Mouse (Mus musculus) embryonic facial prominence, embryonic 13.5 days (tissue): Measurements from ENCODE around the gene Sgce. TPM values are rescaled to one million over a fixed set of nuclear protein-coding genes. Genes with fewer than 3 reads are reported as not detected.

Experiments used
- ATAC-seq: fragments of 200-750 bp; cut with Nextera tagmentation; 2 replicates; pipeline ENCODE4 v1.8.0; 2017; ENCODE audit warnings: low read depth; ENCODE audit not compliant: insufficient number of reproducible peaks, insufficient read depth, low FRiP score, low TSS enrichment
- H3K27ac ChIP-seq: fragments of 300-500 bp; sonication (generic); 2 replicates; pipeline ENCODE4 v1.5.1; 2015; ENCODE audit warnings: moderate library complexity, mild to moderate bottlenecking, inconsistent platforms
- H3K27me3 ChIP-seq: fragments of 300-500 bp; sonication (generic); 2 replicates; pipeline ENCODE4 v1.6.1; 2015; ENCODE audit warnings: mild to moderate bottlenecking, inconsistent platforms
- H3K36me3 ChIP-seq: fragments of 300-500 bp; sonication (generic); 2 replicates; pipeline ENCODE4 v1.6.1; 2015; ENCODE audit warnings: mild to moderate bottlenecking, inconsistent platforms
- H3K4me1 ChIP-seq: fragments of 300-500 bp; sonication (generic); 2 replicates; pipeline ENCODE4 v1.6.1; 2015; ENCODE audit warnings: inconsistent platforms
- H3K4me2 ChIP-seq: fragments of 300-500 bp; sonication (generic); 2 replicates; pipeline ENCODE4 v1.6.1; 2015; ENCODE audit warnings: moderate library complexity, mild to moderate bottlenecking, inconsistent platforms
- H3K4me3 ChIP-seq: fragments of 300-500 bp; sonication (generic); 2 replicates; pipeline ENCODE4 v1.5.1; 2015; ENCODE audit warnings: mild to moderate bottlenecking, inconsistent platforms
- H3K9ac ChIP-seq: fragments of 300-500 bp; sonication (generic); 2 replicates; pipeline ENCODE4 v1.6.1; 2015; ENCODE audit warnings: mild to moderate bottlenecking, inconsistent platforms
- H3K9me3 ChIP-seq: fragments of 300-500 bp; sonication (generic); 2 replicates; pipeline ENCODE4 v1.6.1; 2016; ENCODE audit warnings: inconsistent platforms
- WGBS: fragments of 180-500 bp; shearing (Covaris S2); methylation state at CpG from one replicate; pipeline ENCODE4 v1.1.7; 2015; ENCODE audit warnings: mixed read lengths; 5-methylcytosine and 5-hydroxymethylcytosine counted together
- polyA plus RNA-seq: library from polyadenylated mRNA; unstranded; fragments of >200 nt; fragmentation: Nextera tagmentation; extraction: Ambion mirVana; gene quantifications from 2 replicates; pipeline ENCODE4 v1.2.1, GENCODE M21; 2015

Sgce gene
- polyA plus RNA-seq, 1 experiment from 2014 or later, result 66.5 TPM

DNA sequence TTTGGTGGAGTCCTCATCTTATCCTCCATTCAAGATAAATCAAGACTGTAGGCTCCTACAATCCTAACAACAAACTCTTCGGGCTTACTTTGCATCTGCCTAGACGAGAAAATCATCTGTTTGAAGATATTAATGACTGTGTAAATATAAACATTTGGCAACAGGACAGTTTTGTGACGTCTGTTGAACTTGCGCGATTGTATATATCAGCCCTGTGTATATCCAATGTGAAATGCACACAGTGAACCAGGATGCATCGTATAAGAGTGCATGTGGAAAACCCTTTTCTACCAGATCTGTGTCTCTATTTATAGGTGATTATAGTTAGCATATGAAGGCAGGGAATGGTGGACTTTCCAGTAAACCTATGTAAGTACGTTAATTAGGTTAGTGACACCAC is 104.9 kb downstream of the Sgce start:
- WGBS, result 91% methylated on average over 7 of the region's 7 CpGs
- H3K36me3 ChIP-seq, result peaks cover 29% of the 10 kb centered on the region

DNA sequence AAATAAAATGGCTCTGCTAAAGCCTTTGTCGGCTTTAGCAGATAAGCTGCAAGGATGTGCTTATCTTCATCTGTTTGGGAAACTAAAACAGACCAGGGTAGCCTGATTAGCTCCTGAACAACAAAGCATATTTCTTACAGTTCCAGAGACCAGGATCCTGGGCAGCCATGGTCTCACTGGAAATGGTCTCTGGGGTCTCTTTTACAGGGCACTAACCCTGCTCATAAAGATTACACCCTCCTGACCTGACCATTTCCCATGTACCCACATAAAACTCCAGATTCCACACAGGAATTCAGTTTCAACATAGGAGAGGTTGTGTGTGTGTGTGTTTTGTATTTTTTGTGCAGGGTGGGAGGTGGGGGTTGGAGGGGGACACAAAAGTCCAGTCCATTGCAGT is 112.2 kb downstream of the Sgce start:
- ATAC-seq, result no peak
- Histone ChIP-seq H3K9ac (no peak overlapping the region), H3K27me3 (no peaks in the 10 kb centered on the region), H3K4me3 (no peak overlapping the region), H3K36me3 (peaks cover 16% of the 10 kb centered on the region), H3K27ac (no peak overlapping the region), H3K4me2 (no peak overlapping the region), H3K4me1 (no peaks in the 10 kb centered on the region), H3K9me3 (no peaks in the 10 kb centered on the region)
- 79% methylated on average over 1 of the region's 1 CpGs for WGBS

More for the DNA sequence above, 104.9 kb downstream of the Sgce start:
- ATAC-seq, result no peak
- H3K9me3 ChIP-seq, result no peaks in the 10 kb centered on the region
- H3K9ac ChIP-seq, result no peak overlapping the region
- H3K27me3 ChIP-seq, result no peaks in the 10 kb centered on the region
- H3K27ac ChIP-seq, result no peak overlapping the region
- no peak overlapping the region for H3K4me3 ChIP-seq
- H3K4me1 ChIP-seq, result no peaks in the 10 kb centered on the region
- H3K4me2 ChIP-seq, result no peak overlapping the region

DNA sequence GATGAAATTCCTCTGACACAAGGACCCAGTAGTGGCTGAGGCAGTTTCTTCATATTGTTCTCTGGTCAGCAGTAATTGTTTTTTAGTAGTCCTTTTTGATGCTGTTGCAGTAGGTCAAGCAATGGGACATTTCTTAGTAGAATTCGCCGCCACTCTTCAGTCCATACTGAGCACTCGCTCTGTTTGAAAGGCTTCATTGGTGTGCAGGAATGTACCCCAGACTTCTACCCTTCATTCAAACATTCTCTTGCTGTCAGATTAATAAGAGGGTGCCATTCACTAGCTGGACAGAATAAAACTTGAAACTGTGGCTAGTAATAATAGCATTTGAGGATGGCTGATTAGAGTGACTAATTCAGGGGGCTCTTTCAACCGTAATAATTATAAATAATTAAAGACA is 113.8 kb downstream of the Sgce start:
- WGBS, result 82% methylated on average over 4 of the region's 4 CpGs
- no peak overlapping the region for H3K27ac ChIP-seq
- no peak overlapping the region for H3K9ac ChIP-seq
- no peaks in the 10 kb centered on the region for H3K9me3 ChIP-seq
- no peak for ATAC-seq
- H3K4me1 ChIP-seq, result no peaks in the 10 kb centered on the region
- no peak overlapping the region for H3K4me2 ChIP-seq
- H3K27me3 ChIP-seq, result no peaks in the 10 kb centered on the region
- no peak overlapping the region for H3K4me3 ChIP-seq
- H3K36me3 ChIP-seq, result peaks cover 15% of the 10 kb centered on the region

DNA sequence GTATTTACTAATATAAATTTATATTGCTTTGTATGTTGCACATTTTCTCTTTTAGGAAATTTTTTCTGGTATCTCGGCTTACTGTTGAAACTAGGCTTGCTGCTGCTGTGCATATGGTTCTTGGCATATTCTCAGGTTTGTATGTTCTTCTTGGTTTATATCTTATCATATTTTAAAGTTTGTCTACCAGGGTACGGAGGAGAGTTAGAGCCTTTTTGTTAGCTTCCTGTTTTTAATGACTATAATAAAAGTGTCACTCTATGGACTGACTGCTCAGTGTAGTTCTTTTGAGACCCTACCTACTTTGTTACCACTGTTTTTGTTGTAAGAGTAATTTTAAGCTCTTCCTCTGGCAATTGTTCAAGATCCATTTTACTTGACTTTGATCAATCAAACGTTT is 115.5 kb downstream of the Sgce start:
- 55% methylated on average over 3 of the region's 3 CpGs for WGBS
- peaks cover 9% of the 10 kb centered on the region for H3K36me3 ChIP-seq
- no peak overlapping the region for H3K4me3 ChIP-seq
- H3K27me3 ChIP-seq, result no peaks in the 10 kb centered on the region
- ATAC-seq, result no peak
- H3K4me1 ChIP-seq, result no peaks in the 10 kb centered on the region
- H3K9ac ChIP-seq, result no peak overlapping the region
- H3K4me2 ChIP-seq, result no peak overlapping the region
- no peaks in the 10 kb centered on the region for H3K9me3 ChIP-seq
- H3K27ac ChIP-seq, result no peak overlapping the region

Other genes with a start within 250 kb of the Sgce start
- gene Col1a2, start 242.4 kb downstream of the Sgce start, polyA plus RNA-seq, result 820 and 892 TPM in 2 replicates
- gene Casd1, start 146.4 kb downstream of the Sgce start, polyA plus RNA-seq, result 36.4 and 37.4 TPM in 2 replicates
- gene Peg10, start 99 bp upstream of the Sgce start, polyA plus RNA-seq, result 7.6 and 7.8 TPM in 2 replicates
- 19.0 and 19.7 TPM in 2 replicates for gene Ppp1r9a, start 155.7 kb upstream of the Sgce start, polyA plus RNA-seq